Mouse (Mus musculus) macrophage (primary cell): Measurements from ENCODE around the gene Opn3. TPM values are rescaled to one million over a fixed set of nuclear protein-coding genes. Genes with fewer than 3 reads are reported as not detected.
A peak's percentile ranks its signal among the peaks of the same experiment; 100 is the strongest.

ENCODE experiments used
- H3K27ac ChIP-seq: fragments of 350-480 bp; formaldehyde crosslinking; 2 replicates; pipeline ENCODE4 v1.9.0; 2021
- H3K36me3 ChIP-seq: fragments of 350-480 bp; formaldehyde crosslinking; 2 replicates; pipeline ENCODE4 v1.9.0; 2021; ENCODE audit errors: inconsistent target
- H3K4me3 ChIP-seq: fragments of 350-480 bp; formaldehyde crosslinking; 2 replicates; pipeline ENCODE4 v1.9.0; 2021; ENCODE audit errors: inconsistent target
- H3K79me2 ChIP-seq: fragments of 350-480 bp; formaldehyde crosslinking; 2 replicates; pipeline ENCODE4 v1.9.0; 2021; ENCODE audit errors: inconsistent target
- WGBS: methylation state at CpG from one replicate; pipeline ENCODE4 v1.1.7; 2026; ENCODE audit warnings: inconsistent platforms; ENCODE audit not compliant: missing documents; 5-methylcytosine and 5-hydroxymethylcytosine counted together
- polyA plus RNA-seq: library from polyadenylated mRNA; stranded (reverse); fragments of 250-400 nt; gene quantifications from 3 replicates; pipeline ENCODE4 v1.2.4, GENCODE M21; 2018; ENCODE audit warnings: inconsistent platforms

Opn3 gene
- polyA plus RNA-seq, 1 experiment from 2014 or later, result 1.8 TPM

DNA sequence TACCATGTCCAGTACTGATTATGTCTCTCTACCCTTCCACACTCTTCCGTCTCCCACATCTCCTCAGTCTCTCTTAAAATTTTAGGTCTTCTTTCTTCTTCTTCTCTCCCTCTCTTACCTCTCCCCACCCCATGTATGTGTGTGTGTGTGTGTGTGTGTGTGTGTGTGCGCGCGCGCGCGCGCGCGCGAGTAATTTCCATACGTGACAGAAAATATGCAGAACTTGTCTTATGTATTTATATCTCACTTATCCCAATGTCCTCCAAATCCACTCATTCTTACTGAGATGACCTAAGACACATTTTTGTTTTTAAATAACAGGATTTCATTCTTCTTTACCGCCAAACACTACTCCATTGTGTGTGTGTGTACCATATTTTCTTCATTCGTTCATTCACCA is 60.1 kb downstream of the Opn3 start:
- Histone ChIP-seq H3K4me3 (no peak overlapping the region), H3K79me2 (no peaks in the 10 kb centered on the region), H3K27ac (no peak overlapping the region), H3K36me3 (no peaks in the 10 kb centered on the region)
- WGBS, result 94% methylated on average over 4 of the region's 14 CpGs

DNA sequence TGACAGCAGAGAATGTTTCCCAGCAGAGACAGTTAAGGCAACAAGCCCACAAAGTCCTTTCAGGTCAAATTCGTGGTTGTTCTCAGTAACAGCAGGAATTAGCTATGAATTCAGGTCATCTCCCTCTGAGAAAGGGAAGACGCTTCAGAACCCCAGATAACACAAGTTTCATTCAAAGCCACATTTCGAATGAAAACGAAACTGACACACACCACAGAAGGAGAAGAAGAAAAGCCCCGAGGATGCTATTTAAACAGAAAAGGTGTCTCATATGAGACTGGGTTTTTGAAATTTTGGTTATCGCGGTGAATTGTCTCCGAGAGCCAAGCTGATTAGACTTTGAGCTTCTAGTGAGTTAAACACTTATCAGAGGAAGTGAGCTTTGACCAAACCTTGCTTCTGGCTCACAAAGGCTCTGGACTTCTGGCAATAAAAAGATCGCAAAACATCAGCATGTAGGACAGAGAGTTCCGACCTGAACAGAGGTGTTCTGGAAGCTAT is 60.8 kb downstream of the Opn3 start:
- Histone ChIP-seq H3K36me3 (no peaks in the 10 kb centered on the region), H3K27ac (0 out of 2 replicates have a peak overlapping the region, but pooled peaks have one; percentile 8), H3K4me3 (peak overlapping the region; percentile 2; the same call in 1 of the 2 replicates), H3K79me2 (no peaks in the 10 kb centered on the region)
- 8% methylated on average over 10 of the region's 10 CpGs for WGBS

DNA sequence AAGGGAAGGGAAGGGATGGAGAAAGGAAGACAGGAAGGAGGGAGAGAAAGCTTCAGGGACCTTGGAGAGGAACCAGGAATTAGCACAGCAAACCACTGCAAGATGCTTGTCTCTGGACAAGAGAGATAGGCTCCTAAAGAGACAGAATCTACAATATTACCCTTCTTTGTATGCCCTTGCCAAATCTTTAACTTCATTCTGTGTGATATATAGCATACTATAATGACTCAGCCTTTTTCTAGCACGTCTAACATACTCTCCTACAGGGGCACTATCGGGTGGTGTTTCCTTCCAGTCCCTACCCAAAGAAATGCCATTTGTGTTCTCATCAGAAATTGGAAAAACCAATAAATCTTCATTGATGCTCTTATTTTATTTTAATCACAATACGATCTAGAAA is 61.5 kb downstream of the Opn3 start:
- Histone ChIP-seq H3K79me2 (no peaks in the 10 kb centered on the region), H3K36me3 (no peaks in the 10 kb centered on the region), H3K4me3 (no peak overlapping the region), H3K27ac (no peak overlapping the region)
- WGBS, result 55% methylated on average over 3 of the region's 3 CpGs

DNA sequence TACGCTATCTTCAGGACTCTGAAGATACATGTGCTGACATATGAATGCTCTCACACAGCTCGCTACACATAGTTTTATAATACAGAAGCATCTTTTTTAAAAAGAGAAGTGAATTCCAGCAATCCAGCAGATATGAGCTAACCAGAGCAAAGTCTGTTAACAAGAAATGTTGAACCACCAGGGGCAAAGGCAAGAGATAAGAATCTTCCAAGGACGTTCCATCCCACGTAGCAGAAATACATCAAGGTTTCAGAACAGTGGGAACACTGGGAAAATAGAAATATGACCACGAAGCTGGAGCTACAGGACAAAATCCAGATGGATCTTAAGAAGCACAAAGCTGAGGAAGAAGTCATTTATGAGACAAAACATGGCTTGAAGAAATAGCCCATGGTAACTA is 62.2 kb downstream of the Opn3 start:
- Histone ChIP-seq H3K27ac (no peak overlapping the region), H3K36me3 (no peaks in the 10 kb centered on the region), H3K79me2 (no peaks in the 10 kb centered on the region), H3K4me3 (no peak overlapping the region)
- 84% methylated on average over 5 of the region's 5 CpGs for whole genome bisulfite sequencing

DNA sequence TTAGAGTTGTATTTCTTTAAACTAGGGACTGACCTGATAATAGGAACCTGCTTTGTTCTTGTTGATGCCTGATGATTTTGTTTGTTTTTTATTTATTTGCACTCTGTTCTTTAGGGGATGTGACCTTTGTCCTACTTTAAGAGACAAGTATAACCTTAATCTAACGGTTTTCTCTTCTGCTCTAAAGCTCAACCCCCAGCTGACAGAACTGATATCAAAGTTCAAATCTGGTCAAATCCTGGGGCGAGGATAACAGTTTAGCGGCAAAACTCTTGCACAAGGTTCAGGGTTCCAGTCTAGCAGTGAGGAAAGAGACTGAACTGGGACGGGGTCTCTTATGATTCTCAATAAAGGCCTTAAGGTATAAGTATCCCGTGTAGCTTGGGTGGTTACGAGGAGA is 63.3 kb downstream of the Opn3 start:
- Histone ChIP-seq H3K79me2 (peaks cover 8% of the 10 kb centered on the region), H3K4me3 (no peak overlapping the region), H3K27ac (no peak overlapping the region), H3K36me3 (no peaks in the 10 kb centered on the region)
- 91% methylated on average over 6 of the region's 6 CpGs for WGBS

DNA sequence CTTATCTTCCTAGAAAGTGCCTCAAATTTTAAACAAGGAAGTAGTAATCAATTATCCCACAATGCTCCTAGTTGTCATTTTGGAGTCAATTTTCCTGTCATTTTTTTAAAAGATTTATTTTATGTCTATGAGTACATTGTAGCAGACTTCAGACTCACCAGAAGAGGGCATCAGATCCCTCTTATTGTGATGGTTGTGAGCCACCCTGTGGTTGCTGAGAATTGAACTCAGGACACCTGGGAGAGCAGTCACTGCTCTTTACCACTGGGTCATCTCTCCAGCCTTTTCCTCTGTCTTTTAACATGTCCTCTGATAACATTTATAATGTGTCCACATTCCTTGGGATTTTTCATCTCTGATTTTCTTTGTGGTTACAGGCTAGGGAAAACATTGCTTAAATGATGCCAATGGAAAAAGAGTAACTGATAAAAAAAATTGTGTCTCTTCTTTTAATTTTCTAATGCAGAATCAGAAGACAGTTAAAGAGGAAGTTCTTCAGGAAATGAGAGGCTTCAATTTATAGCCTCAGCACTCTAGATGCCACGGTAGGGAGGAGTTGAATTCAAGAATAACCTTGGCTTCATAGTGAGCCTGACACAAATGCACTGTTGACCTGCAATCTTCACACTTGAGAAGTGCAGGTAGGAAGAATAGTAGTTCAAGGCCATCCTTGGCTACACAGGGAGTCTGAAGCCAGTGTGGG is 66.4 kb downstream of the Opn3 start:
- peak overlapping the region; percentile 77; the same call in 1 of the 2 replicates for H3K4me3 ChIP-seq
- WGBS, result 5% methylated on average over 1 of the region's 1 CpGs
- no peaks in the 10 kb centered on the region for H3K36me3 ChIP-seq
- H3K79me2 ChIP-seq, result peaks cover 39% of the 10 kb centered on the region
- peak overlapping the region; percentile 71 for H3K27ac ChIP-seq

DNA sequence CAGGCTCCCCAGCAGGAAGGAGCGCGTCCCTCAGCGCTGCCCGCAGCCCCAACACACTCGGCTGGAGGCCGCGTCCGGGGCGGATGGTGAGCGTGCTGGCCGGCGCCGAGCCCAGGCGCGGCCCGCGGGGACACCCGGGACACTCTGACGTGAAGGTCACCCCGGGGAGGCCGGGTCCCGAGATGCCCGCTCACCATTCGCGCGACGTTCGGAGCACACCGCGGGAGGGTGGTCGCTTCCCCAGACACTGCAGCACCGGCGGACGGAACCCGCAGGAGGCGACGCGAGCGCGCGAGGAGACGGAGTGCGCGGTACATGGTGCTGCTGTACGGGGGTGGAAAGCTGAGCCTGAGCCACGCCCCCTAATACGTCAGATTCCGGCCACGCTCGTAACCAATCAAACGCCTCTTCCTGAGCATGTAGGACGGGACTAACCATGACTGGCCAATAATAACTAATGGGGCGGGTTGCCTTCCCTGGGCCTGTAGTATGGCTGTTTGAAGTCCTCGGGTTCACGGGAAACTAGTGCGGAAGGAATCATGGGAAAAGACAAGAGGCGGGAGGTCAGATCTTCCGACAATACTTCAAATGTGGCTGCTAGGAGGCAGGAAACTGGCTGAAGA is 67.2 kb downstream of the Opn3 start, which contains the start of gene Fh1:
Gene Fh1 (minus strand): TSS at position 379 of the 623 bp plus-strand sequence.
- peak within 1 kb of the TSS; percentile 71 for H3K27ac ChIP-seq
- H3K79me2 ChIP-seq, result peaks cover 47% of the 10 kb centered on the region
- 0% methylated on average over 55 of the region's 58 CpGs for WGBS
- H3K36me3 ChIP-seq, result no peaks in the 10 kb centered on the region
- H3K4me3 ChIP-seq, result peak within 1 kb of the TSS; percentile 77

DNA sequence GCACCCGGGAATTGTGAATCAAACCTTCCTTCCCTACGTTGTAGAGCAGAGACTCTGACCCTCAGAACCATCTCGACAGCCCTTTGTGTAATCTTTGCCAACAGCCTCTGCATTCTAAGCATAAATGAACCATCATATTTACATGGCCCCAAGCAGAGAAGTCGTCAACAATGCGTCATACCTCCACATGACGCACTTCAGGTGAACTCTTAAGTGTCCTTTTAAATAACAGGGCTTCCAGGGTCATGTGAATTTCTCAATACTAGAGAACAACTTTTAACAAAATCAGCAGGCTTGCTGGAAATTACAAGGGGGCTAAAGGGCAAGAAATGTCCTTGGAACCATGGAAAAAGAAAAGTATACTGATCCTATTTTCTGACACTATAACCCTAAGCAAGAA is 68.9 kb downstream of the Opn3 start:
- Histone ChIP-seq H3K27ac (no peak overlapping the region), H3K79me2 (peaks cover 56% of the 10 kb centered on the region), H3K4me3 (no peak overlapping the region), H3K36me3 (peaks cover 5% of the 10 kb centered on the region; the same call in 1 of the 2 replicates)
- WGBS, result 94% methylated on average over 6 of the region's 6 CpGs

DNA sequence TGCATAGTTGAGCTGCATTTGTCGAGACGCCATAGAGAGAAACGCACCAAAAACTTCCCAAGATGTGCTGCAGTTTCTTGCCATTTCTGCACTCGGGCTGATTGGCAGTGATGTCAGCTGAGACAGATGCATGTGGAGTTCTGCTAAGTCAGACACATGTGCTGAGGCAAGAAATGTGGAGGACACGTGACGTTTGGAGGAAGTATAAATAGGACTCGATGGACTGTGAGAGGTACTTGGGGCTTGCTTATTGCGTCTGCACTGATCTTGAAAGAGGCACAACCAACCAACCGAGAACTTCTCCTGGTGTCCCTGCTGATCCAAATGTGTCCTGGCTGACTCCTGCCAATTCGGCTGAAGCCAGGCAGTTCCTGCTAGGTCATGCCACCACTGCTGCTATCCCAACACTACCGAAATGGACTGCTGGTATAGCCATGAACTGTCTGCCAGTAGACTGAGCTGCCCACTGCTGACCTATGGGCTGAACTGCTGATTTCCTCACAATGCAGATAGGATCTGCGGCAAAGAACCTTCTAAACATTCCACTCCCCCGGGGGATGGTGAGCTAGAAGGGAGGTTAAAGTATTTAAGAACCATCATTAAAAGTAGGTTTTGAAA is 72.7 kb downstream of the Opn3 start, which contains the start of gene Kmo:
Gene Kmo (plus strand): TSS at position 568 of the 618 bp plus-strand sequence.
- no peak within 1 kb of the TSS for H3K4me3 ChIP-seq
- no peak within 1 kb of the TSS for H3K27ac ChIP-seq
- H3K36me3 ChIP-seq, result peaks cover 42% of the 10 kb centered on the region
- peaks cover 55% of the 10 kb centered on the region for H3K79me2 ChIP-seq
- WGBS, result 90% methylated on average over 11 of the region's 13 CpGs

DNA sequence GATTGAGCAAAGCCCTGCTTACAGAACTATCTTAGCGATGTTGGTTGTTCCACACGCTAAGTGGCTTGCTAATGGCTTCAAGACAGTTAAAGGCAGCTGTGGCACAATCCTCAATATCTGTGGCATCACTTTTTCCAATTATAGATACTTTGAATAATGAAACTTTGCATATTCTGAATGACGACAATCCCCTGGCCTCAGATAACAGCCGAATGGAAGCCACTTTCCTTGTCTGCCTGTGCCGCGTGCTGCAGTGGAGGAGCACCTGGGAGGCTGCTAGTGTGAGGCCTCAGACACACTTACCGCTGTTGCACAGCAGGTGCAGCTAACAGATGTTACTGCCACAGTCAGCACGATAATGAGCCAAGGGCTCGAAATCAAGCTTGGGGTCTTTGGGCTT is 77.6 kb downstream of the Opn3 start:
- 94% methylated on average over 9 of the region's 9 CpGs for WGBS
- Histone ChIP-seq H3K79me2 (peaks cover 6% of the 10 kb centered on the region; the same call in 1 of the 2 replicates), H3K27ac (no peak overlapping the region), H3K36me3 (peaks cover 85% of the 10 kb centered on the region), H3K4me3 (no peak overlapping the region)

Other genes with a start within 250 kb of the Opn3 start
- gene Rgs7, start 200.3 kb downstream of the Opn3 start, polyA plus RNA-seq, result not detected in 3 replicates
- 0.23 to 7.2 TPM (median 2.1 TPM) in 3 replicates for gene Kmo, start 72.4 kb downstream of the Opn3 start, polyA plus RNA-seq
- gene Fh1, start 67.1 kb downstream of the Opn3 start, polyA plus RNA-seq, result 37.4 to 41.8 TPM (median 39.4 TPM) in 3 replicates
- gene Chml, start 125 bp upstream of the Opn3 start, polyA plus RNA-seq, result 3.0 to 3.6 TPM (median 3.6 TPM) in 3 replicates
- not detected in 3 replicates for gene Wdr64, start 5.8 kb upstream of the Opn3 start, polyA plus RNA-seq
- 0.25 to 10.1 TPM (median 0.55 TPM) in 3 replicates for gene Exo1, start 187.8 kb upstream of the Opn3 start, polyA plus RNA-seq
- gene Gm38100, start 227.6 kb upstream of the Opn3 start, polyA plus RNA-seq, result not detected in 3 replicates